Mouse (Mus musculus) spleen, adult 2 months (tissue): ENCODE results near the gene Pmpcb.

ENCODE experiments used
- CTCF ChIP-seq: fragments of 200-500 bp; IDR thresholded peaks from 2 replicates; pipeline ENCODE4 v1.5.1; 2011; ENCODE audit warnings: mild to moderate bottlenecking, inconsistent platforms; ENCODE audit not compliant: insufficient read depth, insufficient read length, insufficient replicate concordance; ENCODE audit errors: extremely low read depth
- POLR2A ChIP-seq: fragments of 200-500 bp; IDR thresholded peaks from 2 replicates; pipeline ENCODE4 v1.6.1; 2011; ENCODE audit warnings: low read depth, low read length, inconsistent platforms

- TF ChIP-seq POLR2A: no peak
- no peak for TF ChIP-seq CTCF
Observed at GRCm38 (mm10) chr5:21700272-21700821, 36.6 kb upstream of the Pmpcb start.
